ENCODE assay signal across 25 mouse cellular contexts in genomic region chr9:31115586-31115985, GRCm38 (mm10). TPM values are rescaled to one million over a fixed set of nuclear protein-coding genes. Genes with fewer than 3 reads are reported as not detected.
"Had no signal": no experiment of that assay in that cellular context is flagged by ENCODE, and none has a peak within 500 bp of the region (broad histone marks: within the 10 kb centered on the region; RNA-seq: fewer than 3 reads in every experiment).

No protein-coding gene starts in this region.

- H3K4me1 ChIP-seq: hindbrain, embryonic 12.5 days; liver, embryonic 12.5 days had no signal

- H3K4me2 ChIP-seq: heart, embryonic 12.5 days; hindbrain, embryonic 12.5 days; hindbrain, embryonic 14.5 days; intestine, embryonic 15.5 days; limb, embryonic 13.5 days; limb, embryonic 15.5 days; liver, embryonic 12.5 days had no signal

- H3K4me3 ChIP-seq: heart, embryonic 10.5 days; heart, embryonic 12.5 days; hindbrain, embryonic 10.5 days; hindbrain, embryonic 12.5 days; intestine, embryonic 15.5 days; layer of hippocampus, adult 2 months; limb, embryonic 13.5 days; limb, embryonic 15.5 days; liver, embryonic 12.5 days had no signal

- H3K27ac ChIP-seq: heart, embryonic 10.5 days; hindbrain, embryonic 10.5 days; hindbrain, embryonic 12.5 days; hindbrain, embryonic 14.5 days; intestine, embryonic 15.5 days; layer of hippocampus, adult 2 months; limb, embryonic 13.5 days; limb, embryonic 15.5 days; liver, embryonic 12.5 days; liver, embryonic 14.5 days had no signal

- H3K9ac ChIP-seq: heart, embryonic 12.5 days; hindbrain, embryonic 12.5 days; hindbrain, embryonic 14.5 days; intestine, embryonic 15.5 days; limb, embryonic 13.5 days; limb, embryonic 15.5 days; liver, embryonic 12.5 days; liver, embryonic 14.5 days had no signal

- H3K36me3 ChIP-seq: heart, embryonic 10.5 days; heart, embryonic 12.5 days; hindbrain, embryonic 10.5 days; hindbrain, embryonic 12.5 days; intestine, embryonic 15.5 days; limb, embryonic 13.5 days; limb, embryonic 15.5 days; liver, embryonic 12.5 days had no signal

- DNase-seq: gastrocnemius, postnatal 14 days; heart, adult 18-20 months; heart, postnatal 10 days; heart, postnatal 4 days; kidney, adult 18-20 months; kidney, adult 8-10 months; kidney, postnatal 10 days; kidney, postnatal 25 days; kidney, postnatal 4 days; left cerebral cortex, postnatal 4 days had no signal

- ATAC-seq: hindbrain, embryonic 16.5 days; inflammation-experienced regulatory T-cells, adult 6 months; intestine, embryonic 15.5 days; intestine, postnatal 0 days; liver, embryonic 12.5 days had no signal

- H3K27me3 ChIP-seq: heart, embryonic 12.5 days; hindbrain, embryonic 12.5 days; intestine, embryonic 15.5 days; limb, embryonic 13.5 days; limb, embryonic 15.5 days; liver, embryonic 12.5 days had no signal

- H3K9me3 ChIP-seq: heart, embryonic 10.5 days; heart, embryonic 12.5 days; hindbrain, embryonic 10.5 days; hindbrain, embryonic 12.5 days; intestine, embryonic 15.5 days; limb, embryonic 13.5 days; limb, embryonic 15.5 days; liver, embryonic 12.5 days had no signal

RNA-seq across cellular contexts. Expression of gene St14, which starts 16.1 kb away (rescaled TPM):
- total RNA-seq: gastrocnemius, adult 8-10 months had no signal
